Mouse (Mus musculus): ENCODE measurements at regions not wholly inside any gene's neighbourhood (a gene's known extent, or its start where the extent isn't known, plus 50 kb on each side); places are given as distances from the start of the nearest gene placed in this dataset.

DNA sequence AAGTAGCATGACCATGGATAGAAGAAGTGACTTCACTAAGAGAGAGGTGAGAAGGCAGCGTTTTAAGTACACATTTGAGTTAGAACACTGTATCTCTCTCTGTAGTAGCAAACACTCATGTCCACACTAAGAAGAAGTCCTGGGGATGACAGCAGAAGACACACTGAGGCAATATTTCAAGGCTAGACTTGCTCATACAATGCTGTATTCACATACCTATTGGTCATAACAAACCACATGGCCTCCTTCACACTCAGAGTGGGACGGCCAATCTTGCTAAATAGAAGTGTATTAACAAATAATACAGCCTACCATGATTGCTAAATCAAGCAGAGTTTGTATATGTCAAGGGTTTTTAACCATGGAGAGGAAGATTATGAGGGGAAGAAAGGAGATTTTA lies 252.5 kb upstream of the Kcnj16 start:
- DNase-seq (ENCODE audit: low read depth in 1 of 2, low spot score in 2 of 2) = no peak

DNA sequence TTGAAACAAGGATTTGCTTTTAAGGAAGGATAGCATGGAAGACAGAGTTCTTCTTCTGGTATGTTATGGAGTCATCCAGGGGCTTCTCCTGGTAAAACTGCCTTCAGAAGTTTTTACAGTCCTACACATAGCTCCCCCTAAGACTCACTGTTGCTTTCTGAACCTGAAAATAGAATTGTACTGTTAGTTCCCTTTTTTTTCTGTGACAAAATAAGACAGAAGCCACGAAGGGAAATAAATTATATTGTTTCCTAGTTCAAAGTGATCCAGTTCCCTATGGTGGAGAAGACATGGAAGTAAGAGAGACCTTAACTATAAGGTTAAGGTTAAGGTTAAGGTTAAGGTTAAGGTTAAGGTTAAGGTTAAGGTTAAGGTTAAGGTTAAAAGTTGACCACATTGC lies 251.5 kb upstream of the Kcnj16 start:
- no peak for DNase-seq (ENCODE audit: low read depth in 1 of 2, low spot score in 2 of 2)

DNA sequence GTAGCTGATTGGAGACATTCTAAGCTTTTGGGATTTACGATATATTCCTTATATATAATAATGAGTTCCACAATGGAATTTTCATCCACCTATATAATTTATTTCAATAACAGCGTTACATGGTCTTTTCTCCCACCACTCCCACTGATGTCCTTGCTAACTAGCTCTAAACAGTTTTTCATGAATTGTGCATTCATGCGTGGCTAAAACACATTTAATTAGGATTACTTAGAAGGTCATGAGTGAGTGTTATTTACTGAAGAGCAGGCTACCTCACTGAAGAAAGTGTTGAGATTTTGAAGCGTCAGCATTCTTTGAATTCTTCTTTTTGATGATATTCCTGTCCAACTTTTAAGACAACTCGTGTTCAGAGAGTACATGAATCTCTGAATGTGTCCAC lies 245.1 kb upstream of the Kcnj16 start:
- DNase-seq (ENCODE audit: low read depth in 1 of 2, low spot score in 2 of 2) = no peak

DNA sequence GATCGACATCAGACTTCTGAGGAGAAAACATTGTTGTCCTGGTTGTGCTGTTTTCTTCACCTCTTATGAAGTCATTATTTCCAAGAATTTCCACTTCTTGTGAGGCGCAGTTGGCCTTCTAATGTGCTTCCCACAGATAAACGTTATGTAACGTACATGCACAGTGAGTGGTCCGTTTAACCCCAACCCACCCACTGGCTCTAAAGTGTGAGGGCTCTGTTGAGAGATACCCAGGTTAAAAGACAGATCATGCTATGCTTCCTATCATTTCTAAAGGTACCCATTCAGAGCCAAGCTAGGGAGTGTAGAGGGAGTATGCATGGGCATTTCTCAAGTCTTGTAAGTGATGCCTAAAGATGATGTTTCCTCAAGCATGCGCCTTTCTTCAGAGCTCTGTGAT lies 243.9 kb upstream of the Kcnj16 start:
- DNase-seq (ENCODE audit: low read depth in 1 of 2, low spot score in 2 of 2) = no peak

DNA sequence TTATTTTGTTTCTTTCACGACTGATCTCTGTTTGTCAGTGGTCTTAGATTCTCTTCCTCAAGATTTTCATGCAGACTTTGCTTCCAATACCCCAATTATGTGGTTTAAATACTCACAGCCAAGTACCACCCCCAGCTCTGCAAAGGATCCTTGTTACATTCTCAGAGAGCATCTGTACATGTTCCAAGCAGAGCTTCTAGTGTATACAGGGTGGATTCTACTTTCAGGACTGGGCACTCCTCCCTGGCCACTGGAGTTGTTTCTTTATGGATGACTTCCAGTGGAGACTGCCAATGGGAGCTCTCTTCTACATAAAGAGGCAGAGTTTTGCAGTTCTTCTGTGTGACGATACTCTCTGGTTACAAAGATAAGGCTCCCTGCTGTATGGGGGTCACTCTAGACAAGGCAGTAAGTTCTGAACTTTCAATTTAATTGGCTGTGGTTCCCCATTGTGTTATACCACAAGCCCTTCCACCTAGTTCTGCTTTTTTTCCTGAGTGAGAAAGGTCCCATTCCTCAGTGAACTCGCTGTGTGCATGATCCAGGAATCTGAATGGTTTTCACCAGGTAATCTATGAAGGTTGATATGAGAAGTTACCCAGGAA lies 240.4 kb upstream of the Kcnj16 start:
- DNase-seq (ENCODE audit: low read depth in 1 of 2, low spot score in 2 of 2) = no peak

DNA sequence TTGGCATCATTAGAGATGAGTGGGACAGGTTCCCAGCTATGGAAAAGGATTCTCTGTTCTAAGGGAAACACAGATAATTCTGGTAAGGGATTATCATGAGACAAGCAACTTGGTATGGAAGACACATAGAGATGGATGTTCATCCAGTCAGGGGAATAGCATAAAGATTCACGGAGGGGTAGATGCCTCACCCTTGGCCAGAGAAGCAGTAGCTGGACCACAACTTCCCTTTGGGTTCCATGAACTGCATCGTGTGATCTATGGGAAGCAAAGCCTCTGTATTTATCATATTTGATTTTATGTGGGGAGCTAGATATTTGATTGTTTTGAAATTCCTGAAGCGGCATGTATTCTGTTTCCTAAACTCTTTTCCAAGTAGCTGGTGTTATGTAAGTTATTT lies 236.3 kb upstream of the Kcnj16 start:
- DNase-seq (ENCODE audit: low read depth in 1 of 2, low spot score in 2 of 2) = no peak

DNA sequence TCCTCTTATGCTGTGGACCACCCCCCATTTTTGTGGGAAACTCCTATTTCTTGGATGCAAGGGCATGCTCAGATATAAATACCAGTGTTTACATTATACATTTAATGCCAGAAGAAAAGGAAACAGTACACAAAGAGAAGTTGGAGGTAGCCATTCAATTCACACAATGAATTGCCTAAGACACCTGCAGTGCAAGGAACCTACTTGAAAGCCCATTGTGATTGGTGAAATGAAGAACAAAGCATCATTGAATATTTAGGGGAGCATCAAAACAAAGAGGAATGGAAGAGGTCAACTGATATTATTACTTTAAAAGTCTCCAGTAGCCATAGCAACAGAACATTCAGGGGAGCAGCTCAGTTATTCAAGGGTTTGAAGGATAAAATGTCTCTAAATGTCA lies 193.7 kb upstream of the Kcnj16 start:
- DNase-seq (ENCODE audit: low read depth in 1 of 2, low spot score in 2 of 2) = no peak

DNA sequence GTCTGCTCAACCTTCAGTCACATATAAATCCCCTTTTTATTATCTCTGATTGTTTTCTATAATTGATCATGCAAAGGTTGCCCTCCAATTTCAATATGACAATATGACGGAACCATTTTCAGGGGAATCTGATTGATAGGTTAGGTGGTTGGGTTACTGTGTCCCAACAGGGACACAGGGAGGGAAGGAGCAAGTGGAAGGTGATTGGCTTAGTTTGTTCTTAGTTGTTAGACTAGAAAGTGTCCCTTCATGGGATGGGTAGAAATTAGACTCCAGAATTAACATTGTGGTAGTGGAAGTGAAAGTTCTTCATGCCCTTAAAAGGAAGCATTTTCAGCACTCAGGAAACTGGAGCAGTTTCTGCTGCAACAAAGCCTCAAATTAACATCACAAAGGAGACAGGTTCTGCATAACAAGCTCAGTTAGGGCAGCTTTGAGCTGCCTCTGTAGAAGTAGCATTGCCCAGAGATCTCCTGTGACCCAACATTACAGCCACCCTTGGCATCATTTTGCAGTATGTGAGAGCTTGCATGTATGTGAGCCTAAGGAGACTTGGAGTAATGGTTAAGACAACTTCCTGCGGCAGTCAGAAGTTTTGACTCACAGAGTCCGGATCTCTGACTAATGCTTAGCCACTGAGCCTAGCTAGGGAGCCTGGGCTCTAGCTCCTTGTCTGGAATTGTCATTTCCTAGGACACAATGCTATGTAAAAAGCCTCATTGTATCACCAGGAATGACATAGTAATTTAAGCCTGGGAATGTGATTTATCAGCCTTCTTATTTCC lies 186.1 kb upstream of the Kcnj16 start:
- no peak for DNase-seq (ENCODE audit: low read depth in 1 of 2, low spot score in 2 of 2)

DNA sequence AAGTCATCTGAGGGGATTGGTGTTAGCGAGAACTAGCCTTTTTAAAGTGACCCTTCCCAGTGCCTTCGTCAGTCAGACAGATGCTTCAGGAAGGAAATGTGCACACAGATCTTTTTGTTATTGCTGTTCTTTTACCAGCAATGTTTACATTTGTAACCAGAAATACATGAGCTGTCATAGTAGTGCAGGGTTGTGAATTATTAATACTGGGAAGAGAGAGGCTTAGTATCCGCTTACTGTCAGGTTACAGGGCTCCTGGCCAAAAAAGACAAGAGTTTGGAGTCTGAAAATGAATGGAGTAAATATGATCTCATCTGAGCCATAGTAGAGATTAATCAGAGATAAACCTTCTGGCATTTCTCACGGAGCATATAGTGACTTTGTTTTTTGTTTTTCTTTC lies 178.3 kb upstream of the Kcnj16 start:
- DNase-seq (ENCODE audit: low read depth in 1 of 2, low spot score in 2 of 2) = no peak

DNA sequence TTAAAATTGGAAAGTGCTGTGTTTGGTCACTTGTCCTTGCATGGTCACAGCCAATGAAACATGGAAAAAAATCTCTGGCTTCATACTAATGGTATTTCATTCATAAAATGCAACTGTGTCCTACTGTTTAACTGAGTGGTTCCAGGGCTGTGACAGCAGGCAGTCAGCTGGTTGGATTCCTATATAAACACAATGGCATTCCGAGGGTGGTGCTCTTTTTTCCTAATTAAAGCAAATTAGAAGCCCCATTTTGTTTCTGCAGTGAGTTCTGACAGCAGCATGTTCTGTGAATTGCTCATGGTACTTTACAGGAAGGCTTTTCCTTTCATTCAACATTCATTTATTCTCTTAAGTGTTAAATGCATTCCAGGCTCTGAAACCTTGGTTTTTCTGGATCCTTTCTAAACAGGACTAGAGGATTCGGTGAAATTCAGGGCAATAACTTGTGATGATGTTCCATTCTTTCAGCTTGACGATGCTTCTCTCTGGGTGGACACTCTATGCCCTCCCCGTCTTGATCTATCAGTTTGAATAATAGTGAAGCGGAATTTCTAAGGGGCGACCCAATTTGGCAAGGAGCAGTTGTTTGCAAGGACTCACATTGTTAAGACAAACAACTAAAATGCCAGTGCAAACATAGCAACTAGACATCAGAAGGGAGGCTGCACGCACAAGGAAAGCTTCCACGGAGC lies 167.8 kb upstream of the Kcnj16 start:
- no peak for DNase-seq (ENCODE audit: low read depth in 1 of 2, low spot score in 2 of 2)

DNA sequence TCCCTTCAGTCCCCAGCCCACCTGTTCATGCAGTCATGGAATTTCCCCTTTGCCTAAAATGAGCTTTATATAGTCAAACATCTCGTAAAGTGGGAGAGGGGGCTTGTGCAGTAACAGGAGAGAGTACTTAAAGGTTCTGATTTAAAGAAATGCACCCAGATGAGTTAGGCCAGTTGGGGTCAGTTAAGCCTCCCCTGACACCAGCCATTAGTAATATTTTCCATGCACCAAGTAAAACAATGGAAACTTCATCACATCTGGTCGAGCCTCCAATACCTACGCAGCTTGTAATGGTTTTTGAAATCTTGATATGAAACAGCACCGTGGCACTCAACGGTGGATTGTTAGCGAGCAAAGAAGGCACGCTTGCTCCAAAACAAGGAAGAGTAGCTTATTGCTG lies 165.8 kb upstream of the Kcnj16 start:
- DNase-seq (ENCODE audit: low read depth in 1 of 2, low spot score in 2 of 2) = no peak

DNA sequence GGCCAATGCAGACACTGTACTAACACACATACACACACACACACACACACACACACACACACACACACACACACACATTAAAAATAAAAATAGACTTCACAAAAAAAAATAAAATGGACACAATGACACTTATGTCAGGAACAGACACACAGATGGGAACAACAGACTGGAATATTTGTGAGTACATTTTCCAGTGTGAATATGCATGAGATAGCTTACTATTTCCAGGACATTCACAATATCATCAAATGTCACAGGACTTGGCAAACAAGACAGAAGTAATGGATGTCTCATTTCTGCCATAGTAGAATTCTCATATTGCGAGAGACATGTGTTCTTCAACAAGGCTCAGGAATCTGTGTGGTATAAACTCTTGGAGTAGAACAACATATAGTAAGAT lies 163.8 kb upstream of the Kcnj16 start:
- no peak for DNase-seq (ENCODE audit: low read depth in 1 of 2, low spot score in 2 of 2)

DNA sequence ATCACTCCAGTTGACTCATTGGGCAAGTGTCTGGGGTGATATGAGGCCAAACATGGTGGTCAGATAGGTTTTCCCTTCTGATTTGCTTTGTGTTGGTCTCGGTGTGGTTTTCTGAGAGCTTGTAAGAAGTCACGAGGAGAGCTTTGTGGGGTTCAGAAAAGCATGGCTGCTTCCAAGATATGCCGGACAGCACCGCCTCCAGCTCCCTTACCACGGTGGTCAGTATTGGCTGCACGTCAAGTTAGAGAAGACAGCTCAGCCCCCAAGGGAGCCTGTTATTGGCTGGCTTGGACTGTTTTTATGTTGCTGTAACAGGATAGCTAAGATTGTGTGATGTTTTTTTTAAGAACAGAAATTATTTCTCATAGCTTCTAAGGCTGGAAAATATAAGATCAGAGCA lies 154.7 kb upstream of the Kcnj16 start:
- no peak for DNase-seq (ENCODE audit: low read depth in 1 of 2, low spot score in 2 of 2)

DNA sequence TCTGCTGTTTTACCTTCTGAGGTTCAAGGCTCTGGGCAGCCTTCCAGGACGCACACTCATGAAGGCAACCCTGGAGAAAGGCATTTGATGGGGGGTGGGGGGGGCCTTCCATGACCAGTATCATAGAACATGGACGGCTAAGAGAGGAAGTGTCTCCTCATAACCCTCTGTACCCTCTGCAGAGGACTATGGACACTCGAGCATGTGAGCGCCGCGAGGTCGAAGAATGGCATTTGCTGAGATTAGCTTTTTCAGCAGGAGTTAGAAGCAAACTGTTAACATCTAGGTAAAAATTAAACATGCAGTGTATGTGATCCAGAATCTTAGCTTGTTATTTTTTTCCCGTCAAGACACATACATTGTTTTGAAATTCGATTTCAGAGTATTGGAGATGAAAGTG lies 153.1 kb upstream of the Kcnj16 start:
- no peak for DNase-seq (ENCODE audit: low read depth in 1 of 2, low spot score in 2 of 2)

DNA sequence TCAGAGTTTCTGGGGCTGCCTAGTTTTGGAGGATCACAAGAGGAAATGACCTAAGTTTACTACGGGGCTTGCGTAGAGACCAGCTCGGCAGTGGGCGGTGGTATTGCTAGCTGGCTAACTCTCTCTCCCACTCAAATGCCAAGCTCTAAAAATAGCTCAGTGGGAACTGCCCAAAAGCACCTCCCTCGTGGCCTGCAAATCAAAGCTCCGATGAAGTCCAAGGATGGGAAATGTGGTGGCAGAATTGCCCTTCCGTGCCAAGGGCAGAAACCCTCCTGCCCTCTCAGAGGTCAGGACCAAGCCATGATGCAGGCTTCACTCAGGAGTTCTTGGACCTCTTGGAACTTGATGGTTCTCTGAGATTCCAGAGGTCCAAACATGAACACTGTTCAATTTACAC lies 152.6 kb upstream of the Kcnj16 start:
- no peak for DNase-seq (ENCODE audit: low read depth in 1 of 2, low spot score in 2 of 2)

DNA sequence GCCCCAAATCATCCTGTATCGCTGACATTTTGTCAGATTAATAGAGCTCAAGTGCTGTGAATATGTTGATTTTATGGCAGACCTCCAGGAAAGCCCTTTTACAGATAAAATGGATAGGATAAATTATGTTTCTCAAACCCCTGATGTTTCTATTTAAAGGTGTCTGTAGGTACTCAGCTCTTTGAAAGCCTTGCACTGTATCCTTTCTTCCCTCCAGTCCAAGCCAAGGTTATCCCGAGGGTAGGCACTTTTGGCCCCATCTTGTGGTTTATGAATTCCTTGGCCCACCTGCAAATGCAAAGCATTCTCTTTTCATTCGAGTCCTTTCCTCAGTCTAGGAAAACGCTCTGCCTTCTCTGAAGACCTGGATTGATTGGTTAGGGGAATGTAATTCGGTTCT lies 139.2 kb upstream of the Kcnj16 start:
- DNase-seq (ENCODE audit: low read depth in 1 of 2, low spot score in 2 of 2) = no peak

DNA sequence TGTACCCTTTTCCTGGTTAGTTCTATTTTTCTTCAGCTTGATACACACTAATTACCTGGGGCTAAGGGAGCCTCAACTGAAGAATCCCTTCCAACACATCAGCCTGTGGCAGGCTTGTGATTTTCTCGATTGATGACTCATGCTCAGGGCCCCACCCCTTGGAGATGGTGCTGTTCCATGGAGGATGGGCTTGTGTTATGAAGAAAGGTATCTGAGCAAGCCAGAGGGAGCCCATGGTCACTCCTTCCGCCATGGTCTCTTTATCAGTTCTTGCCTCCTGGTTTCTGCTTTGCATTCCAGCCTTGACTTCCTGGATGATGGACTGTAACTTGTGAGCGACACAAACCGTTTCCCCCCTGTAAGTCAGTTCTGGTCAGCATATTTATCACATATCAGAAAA lies 131.1 kb upstream of the Kcnj16 start:
- DNase-seq (ENCODE audit: low read depth in 1 of 2, low spot score in 2 of 2) = no peak

DNA sequence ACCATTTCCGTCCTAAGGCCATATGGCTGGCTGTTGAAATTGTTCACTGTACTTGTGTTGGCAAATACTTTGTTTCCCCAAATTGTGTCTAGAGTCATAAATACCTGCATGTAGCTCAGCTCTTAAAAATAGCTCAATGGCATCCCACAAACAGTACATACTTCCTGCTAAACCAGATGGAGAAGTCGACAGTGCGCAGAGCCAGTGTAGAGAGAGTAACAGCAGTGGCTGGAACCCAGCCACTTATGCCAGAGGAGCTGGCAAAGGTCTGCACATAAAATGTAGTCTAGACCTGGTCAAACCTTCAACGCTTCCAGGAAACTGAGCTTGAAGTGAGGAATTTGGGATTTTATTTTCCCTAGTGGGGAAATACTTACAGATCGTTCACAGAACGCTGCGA lies 128.5 kb upstream of the Kcnj16 start:
- DNase-seq (ENCODE audit: low read depth in 1 of 2, low spot score in 2 of 2) = no peak

DNA sequence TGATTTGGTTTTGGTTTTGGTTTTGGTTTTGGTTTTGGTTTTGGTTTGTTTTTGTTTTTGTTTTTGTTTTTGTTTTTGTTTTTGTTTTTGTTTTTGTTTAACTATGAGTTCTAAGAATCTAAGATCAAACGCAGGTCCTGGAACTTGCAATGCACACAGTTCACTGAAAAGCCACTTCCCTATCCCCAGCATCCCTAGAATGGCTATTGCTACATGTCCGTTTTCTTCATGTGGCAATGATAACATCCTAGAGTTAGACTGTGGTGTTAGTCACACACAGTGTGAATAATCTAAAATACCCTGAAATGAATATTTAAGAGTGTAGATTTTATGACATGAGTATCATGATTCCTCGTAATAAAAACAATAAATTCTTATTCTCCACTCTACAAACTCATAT lies 99.5 kb upstream of the Kcnj16 start:
- no peak for DNase-seq (ENCODE audit: low read depth in 1 of 2, low spot score in 2 of 2)

DNA sequence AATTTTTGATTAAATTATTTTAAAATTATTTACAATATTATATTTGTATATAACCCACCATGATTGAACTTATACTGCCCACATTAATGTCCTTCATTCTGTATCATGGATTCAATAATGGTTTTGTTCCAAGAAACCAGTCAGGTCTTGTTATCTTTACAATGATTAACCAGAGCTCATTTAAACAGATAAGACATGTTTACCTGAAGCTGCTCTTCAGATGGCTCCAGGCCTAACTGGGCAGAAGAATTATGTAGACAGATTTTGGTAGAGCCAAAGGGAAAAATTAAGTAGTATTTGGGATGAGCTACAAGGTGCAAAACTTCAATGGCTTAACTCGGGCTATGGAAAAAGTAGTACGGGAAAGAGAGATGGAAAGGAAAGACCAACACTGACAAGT lies 97.7 kb upstream of the Kcnj16 start:
- DNase-seq (ENCODE audit: low read depth in 1 of 2, low spot score in 2 of 2) = no peak

DNA sequence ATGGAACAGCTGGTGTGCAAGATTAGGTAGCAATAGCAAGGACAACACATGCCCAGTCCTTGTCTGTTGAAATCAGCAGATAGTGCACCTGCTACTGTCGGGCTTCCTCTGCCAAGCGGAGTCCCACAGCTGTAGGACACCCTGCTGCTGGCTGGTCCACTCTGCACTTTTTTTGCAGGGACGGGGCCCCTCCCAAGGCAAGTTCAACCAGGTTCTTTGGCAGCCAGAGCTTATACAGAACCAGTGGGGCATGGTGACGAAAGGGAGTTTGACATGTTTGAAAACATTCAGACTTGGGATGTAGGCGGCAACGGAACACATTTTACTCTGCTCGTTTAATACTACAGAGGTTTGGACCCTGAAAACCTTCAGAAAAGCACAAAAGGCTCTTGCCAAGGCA lies 93.2 kb upstream of the Kcnj16 start:
- DNase-seq (ENCODE audit: low read depth in 1 of 2, low spot score in 2 of 2) = no peak

DNA sequence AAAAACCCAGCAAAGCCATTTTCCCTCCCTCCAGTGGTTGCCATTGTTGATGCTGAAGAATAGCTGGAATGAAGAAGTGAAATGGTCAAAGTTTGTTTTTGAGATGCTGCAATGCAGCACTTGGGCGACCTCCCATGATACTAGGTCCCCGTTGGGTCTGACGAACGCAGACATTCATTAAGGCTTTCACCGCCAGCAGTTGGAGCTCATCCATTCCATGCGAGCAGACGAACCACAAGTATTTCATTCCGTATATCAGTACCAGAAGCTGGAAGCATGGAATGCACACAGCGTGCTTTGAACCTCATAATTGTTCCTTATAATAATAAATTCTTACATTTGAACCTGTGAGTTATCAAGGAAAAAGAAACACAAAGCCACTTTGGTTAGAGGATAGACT lies 86.9 kb upstream of the Kcnj16 start:
- no peak for DNase-seq (ENCODE audit: low read depth in 1 of 2, low spot score in 2 of 2)
